Mouse (Mus musculus) liver, embryonic 14.5 days (tissue): ENCODE measurements around the gene Ifi209.
"Not testable (repeated sequence)": the region's sequence is repeated elsewhere in the genome, so short reads cannot be mapped to it uniquely, and the experiment has no call there.

Experiments used
- CTCF ChIP-seq: IDR thresholded peaks from 2 replicates; pipeline ENCODE4 v1.5.1; 2016; ENCODE audit warnings: antibody characterized with exemption, low read depth, control low read depth
- EP300 ChIP-seq: IDR thresholded peaks from 2 replicates; pipeline ENCODE4 v1.6.1; 2016; ENCODE audit warnings: antibody characterized with exemption, low read depth

DNA sequence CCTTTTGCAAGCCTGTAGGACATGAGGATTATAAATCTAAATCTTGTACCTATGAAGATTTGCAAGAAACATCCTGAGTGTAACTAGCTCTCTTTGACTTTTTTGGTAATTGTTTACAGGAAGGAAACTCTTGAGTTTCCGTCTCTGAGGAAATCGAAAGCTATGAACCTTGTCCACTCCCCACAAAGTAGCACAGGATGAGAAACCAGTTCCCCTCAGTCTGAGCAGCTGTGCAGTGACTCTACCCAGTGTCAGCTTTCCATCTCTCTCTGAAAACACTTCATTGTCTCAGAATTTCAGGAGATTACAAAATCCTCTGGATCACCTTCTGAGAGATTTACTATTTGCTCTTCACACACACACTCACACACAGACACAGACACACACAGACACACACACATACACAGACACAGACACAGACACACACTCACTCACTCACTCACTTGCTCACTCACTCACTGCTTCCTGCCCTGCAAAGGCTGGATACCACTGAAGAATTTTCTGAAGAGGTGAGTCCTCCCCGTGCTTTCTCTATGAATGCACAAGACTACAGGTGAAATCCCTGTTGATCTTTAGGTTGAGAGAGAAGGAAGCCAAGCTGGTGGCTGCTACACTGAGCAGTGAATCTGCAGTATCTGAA is 42.9 kb downstream of the Ifi209 start, which contains the start of gene Ifi208:
- TF ChIP-seq CTCF, EP300: not testable (repeated sequence)
